Mouse (Mus musculus) MEL (cell line): ENCODE results near the gene Ddx21. TPM values are rescaled to one million over a fixed set of nuclear protein-coding genes. Genes with fewer than 3 reads are reported as not detected.
A peak's percentile ranks its signal among the peaks of the same experiment; 100 is the strongest.

ENCODE experiments used
- DNase-seq: peaks from one replicate; pipeline ENCODE4 v3.0.0; 2011; ENCODE audit warnings: low read depth, low spot score
- H3K27ac ChIP-seq: 2 replicates; pipeline ENCODE4 v1.5.1; 2012; ENCODE audit warnings: low read depth, mild to moderate bottlenecking, control low read depth, low read length, moderate library complexity; ENCODE audit not compliant: control insufficient read depth
- H3K27me3 ChIP-seq, 2 experiments: fragments of 150-350 bp in 1 of 2; sonication (generic) in 1 of 2; 2 replicates each; pipeline ENCODE4 v1.6.1; 2012; ENCODE audit warnings: low read length in 2 of 2, mild to moderate bottlenecking in 2 of 2, improper control_type of control experiment in 1 of 2, moderate library complexity in 1 of 2; ENCODE audit not compliant: insufficient read depth in 2 of 2, control insufficient read depth in 1 of 2
- H3K36me3 ChIP-seq, 2 experiments: 2 replicates each; pipeline ENCODE4 v1.6.1; 2012 to 2014; ENCODE audit warnings: low read length in 2 of 2, improper control_type of control experiment in 1 of 2, inconsistent platforms in 1 of 2, mild to moderate bottlenecking in 1 of 2; ENCODE audit not compliant: insufficient read depth in 2 of 2, control insufficient read depth in 1 of 2
- H3K4me1 ChIP-seq, 2 experiments: fragments of 150-350 bp in 1 of 2; sonication (generic) in 1 of 2; 2 replicates each; pipeline ENCODE4 v1.6.1; 2012; ENCODE audit warnings: low read length in 2 of 2, improper control_type of control experiment in 1 of 2, mild to moderate bottlenecking in 1 of 2; ENCODE audit not compliant: insufficient read depth in 2 of 2, control insufficient read depth in 1 of 2
- H3K4me3 ChIP-seq, 2 experiments: fragments of 150-350 bp in 1 of 2; sonication (generic) in 1 of 2; 2 replicates each; pipeline ENCODE4 v1.5.1; 2012; ENCODE audit warnings: low read depth in 2 of 2, low read length in 2 of 2, mild to moderate bottlenecking in 2 of 2, moderate library complexity in 2 of 2, control low read depth in 1 of 2, improper control_type of control experiment in 1 of 2; ENCODE audit not compliant: control insufficient read depth in 1 of 2, insufficient read depth in 1 of 2
- H3K79me2 ChIP-seq: 2 replicates; pipeline ENCODE4 v1.6.1; 2012; ENCODE audit warnings: mild to moderate bottlenecking, low read length, moderate library complexity; ENCODE audit not compliant: control insufficient read depth, poor library complexity, insufficient read depth
- H3K9ac ChIP-seq: 2 replicates; pipeline ENCODE4 v1.6.1; 2012; ENCODE audit warnings: low read depth, mild to moderate bottlenecking, control low read depth, low read length, moderate library complexity; ENCODE audit not compliant: control insufficient read depth, poor library complexity, severe bottlenecking
- H3K9me3 ChIP-seq: fragments of 150-350 bp; sonication (generic); replicated peaks from 2 replicates; pipeline ENCODE4 v1.6.1; 2012; ENCODE audit warnings: mild to moderate bottlenecking, low read length, improper control_type of control experiment, moderate library complexity; ENCODE audit not compliant: insufficient read depth
- BHLHE40 ChIP-seq: IDR thresholded peaks from 2 replicates; pipeline ENCODE4 v1.6.1; 2012; ENCODE audit warnings: low read depth, mild to moderate bottlenecking, inconsistent platforms, low read length, improper control_type of control experiment, borderline replicate concordance
- CTCF ChIP-seq, 3 experiments: IDR thresholded peaks in 2 of 3; conservative IDR thresholded peaks in 1 of 3; 2 replicates each; pipeline ENCODE4 v1.5.1; 2011 to 2012; ENCODE audit warnings: low read length in 3 of 3, low read depth in 2 of 3, mild to moderate bottlenecking in 2 of 3, improper control_type of control experiment in 1 of 3, inconsistent platforms in 1 of 3, mixed read lengths in 1 of 3, moderate library complexity in 1 of 3; ENCODE audit not compliant: control insufficient read depth in 1 of 3, insufficient read depth in 1 of 3, poor library complexity in 1 of 3, severe bottlenecking in 1 of 3
- E2F4 ChIP-seq: IDR thresholded peaks from 2 replicates; pipeline ENCODE4 v1.6.1; 2011; ENCODE audit warnings: low read depth, low read length, improper control_type of control experiment, borderline replicate concordance
- ELF1 ChIP-seq: IDR thresholded peaks from 2 replicates; pipeline ENCODE4 v1.6.1; 2014; ENCODE audit warnings: low read depth, mild to moderate bottlenecking, inconsistent platforms, low read length, improper control_type of control experiment, moderate library complexity
- EP300 ChIP-seq, 2 experiments: IDR thresholded peaks; 2 replicates each; pipeline ENCODE4 v1.6.1; 2011; ENCODE audit warnings: improper control_type of control experiment in 2 of 2, low read length in 2 of 2, low read depth in 1 of 2, mild to moderate bottlenecking in 1 of 2
- ETS1 ChIP-seq: IDR thresholded peaks from 2 replicates; pipeline ENCODE4 v1.6.1; 2012; ENCODE audit warnings: low read depth, mild to moderate bottlenecking, inconsistent platforms, low read length, improper control_type of control experiment, moderate library complexity
- GABPA ChIP-seq: IDR thresholded peaks from 2 replicates; pipeline ENCODE4 v1.6.1; 2012; ENCODE audit warnings: low read depth, mild to moderate bottlenecking, inconsistent platforms, low read length, improper control_type of control experiment, moderate library complexity
- GATA1 ChIP-seq: IDR thresholded peaks from 2 replicates; pipeline ENCODE4 v1.6.1; 2011; ENCODE audit warnings: low read depth, low read length, improper control_type of control experiment
- JUND ChIP-seq: IDR thresholded peaks from 2 replicates; pipeline ENCODE4 v1.6.1; 2011; ENCODE audit warnings: low read depth, mild to moderate bottlenecking, improper control_type of control experiment, low read length
- KAT2A ChIP-seq: conservative IDR thresholded peaks from 2 replicates; pipeline ENCODE4 v1.6.1; 2012; ENCODE audit warnings: low read depth, low read length, improper control_type of control experiment, inconsistent platforms
- MAFK ChIP-seq: IDR thresholded peaks from 2 replicates; pipeline ENCODE4 v1.6.1; 2011; ENCODE audit warnings: low read depth, mild to moderate bottlenecking, low read length, improper control_type of control experiment, borderline replicate concordance
- MAX ChIP-seq: IDR thresholded peaks from 2 replicates; pipeline ENCODE4 v1.6.1; 2011; ENCODE audit warnings: low read length, improper control_type of control experiment
- MAZ ChIP-seq: IDR thresholded peaks from 2 replicates; pipeline ENCODE4 v1.6.1; 2012; ENCODE audit warnings: low read depth, mild to moderate bottlenecking, inconsistent platforms, low read length, improper control_type of control experiment
- MEF2A ChIP-seq: IDR thresholded peaks from 2 replicates; pipeline ENCODE4 v1.6.1; 2014; ENCODE audit warnings: low read depth, mild to moderate bottlenecking, inconsistent platforms, low read length, improper control_type of control experiment; ENCODE audit not compliant: poor library complexity, insufficient replicate concordance, severe bottlenecking; ENCODE audit errors: extremely low read depth
- MYB ChIP-seq: IDR thresholded peaks from 2 replicates; pipeline ENCODE4 v1.6.1; 2011; ENCODE audit warnings: mild to moderate bottlenecking, low read depth, low read length, improper control_type of control experiment
- MYC ChIP-seq: IDR thresholded peaks from 2 replicates; pipeline ENCODE4 v1.6.1; 2011; ENCODE audit warnings: low read depth, mild to moderate bottlenecking, low read length, improper control_type of control experiment, moderate library complexity
- NELFE ChIP-seq: IDR thresholded peaks from 2 replicates; pipeline ENCODE4 v1.6.1; 2011; ENCODE audit warnings: low read depth, low read length, improper control_type of control experiment
- NRF1 ChIP-seq: IDR thresholded peaks from 2 replicates; pipeline ENCODE4 v1.6.1; 2014; ENCODE audit warnings: low read depth, mild to moderate bottlenecking, inconsistent platforms, low read length, improper control_type of control experiment, moderate library complexity; ENCODE audit not compliant: poor library complexity, insufficient read depth, severe bottlenecking
- POLR2AphosphoS2 ChIP-seq: IDR thresholded peaks from 2 replicates; pipeline ENCODE4 v1.6.1; 2011; ENCODE audit warnings: low read length, improper control_type of control experiment
- POLR2AphosphoS5 ChIP-seq: IDR thresholded peaks from 2 replicates; pipeline ENCODE4 v1.6.1; 2012; ENCODE audit warnings: low read depth, borderline replicate concordance, mild to moderate bottlenecking, inconsistent platforms, low read length, moderate library complexity, mixed read lengths
- RAD21 ChIP-seq: IDR thresholded peaks from 2 replicates; pipeline ENCODE4 v1.6.1; 2011; ENCODE audit warnings: mild to moderate bottlenecking, low read depth, low read length, improper control_type of control experiment
- SIN3A ChIP-seq: IDR thresholded peaks from 2 replicates; pipeline ENCODE4 v1.6.1; 2012; ENCODE audit warnings: low read length, improper control_type of control experiment, inconsistent platforms
- SMC3 ChIP-seq: IDR thresholded peaks from 2 replicates; pipeline ENCODE4 v1.6.1; 2011; ENCODE audit warnings: low read depth, low read length, improper control_type of control experiment
- TAL1 ChIP-seq: IDR thresholded peaks from 2 replicates; pipeline ENCODE4 v1.6.1; 2012; ENCODE audit warnings: mild to moderate bottlenecking, inconsistent platforms, low read length, moderate library complexity, mixed read lengths
- TBP ChIP-seq: IDR thresholded peaks from 2 replicates; pipeline ENCODE4 v1.8.0; 2011; ENCODE audit warnings: low read depth, low read length, improper control_type of control experiment
- TCF12 ChIP-seq: IDR thresholded peaks from 2 replicates; pipeline ENCODE4 v1.6.1; 2014; ENCODE audit warnings: low read depth, mild to moderate bottlenecking, inconsistent platforms, low read length, improper control_type of control experiment, moderate library complexity
- USF1 ChIP-seq: IDR thresholded peaks from 2 replicates; pipeline ENCODE4 v1.6.1; 2014; ENCODE audit warnings: low read depth, mild to moderate bottlenecking, inconsistent platforms, low read length, improper control_type of control experiment, moderate library complexity
- ZC3H11A ChIP-seq: IDR thresholded peaks from 2 replicates; pipeline ENCODE4 v1.6.1; 2012; ENCODE audit warnings: low read depth, mild to moderate bottlenecking, inconsistent platforms, low read length, improper control_type of control experiment
- ZKSCAN1 ChIP-seq: IDR thresholded peaks from 2 replicates; pipeline ENCODE4 v1.6.1; 2012; ENCODE audit warnings: low read depth, mild to moderate bottlenecking, inconsistent platforms, low read length, improper control_type of control experiment, moderate library complexity
- ZNF384 ChIP-seq: IDR thresholded peaks from 2 replicates; pipeline ENCODE4 v1.6.1; 2012; ENCODE audit warnings: low read depth, mild to moderate bottlenecking, inconsistent platforms, low read length, improper control_type of control experiment
- polyA plus RNA-seq, 2 experiments: library from polyadenylated mRNA; stranded (reverse) in 1 of 2; unstranded in 1 of 2; fragments of >175 nt in 1 of 2; fragments of >200 nt in 1 of 2; gene quantifications; 2 replicates each; pipeline versions ENCODE4 v1.2.1 to v1.2.4; 2012; ENCODE audit warnings: low replicate concordance in 2 of 2, low read depth in 1 of 2; ENCODE audit not compliant: insufficient read length in 2 of 2, insufficient read depth in 1 of 2, missing spikeins in 1 of 2
- total RNA-seq: library from RNA; depleted of rRNA; stranded (reverse); fragments of 300-350 nt; gene quantifications from 2 replicates; pipeline ENCODE4 v1.2.3, GENCODE M21; 2012

The Ddx21 gene
- total and polyA plus RNA-seq, 3 experiments, result 299 to 2,442 (median 386) TPM

DNA sequence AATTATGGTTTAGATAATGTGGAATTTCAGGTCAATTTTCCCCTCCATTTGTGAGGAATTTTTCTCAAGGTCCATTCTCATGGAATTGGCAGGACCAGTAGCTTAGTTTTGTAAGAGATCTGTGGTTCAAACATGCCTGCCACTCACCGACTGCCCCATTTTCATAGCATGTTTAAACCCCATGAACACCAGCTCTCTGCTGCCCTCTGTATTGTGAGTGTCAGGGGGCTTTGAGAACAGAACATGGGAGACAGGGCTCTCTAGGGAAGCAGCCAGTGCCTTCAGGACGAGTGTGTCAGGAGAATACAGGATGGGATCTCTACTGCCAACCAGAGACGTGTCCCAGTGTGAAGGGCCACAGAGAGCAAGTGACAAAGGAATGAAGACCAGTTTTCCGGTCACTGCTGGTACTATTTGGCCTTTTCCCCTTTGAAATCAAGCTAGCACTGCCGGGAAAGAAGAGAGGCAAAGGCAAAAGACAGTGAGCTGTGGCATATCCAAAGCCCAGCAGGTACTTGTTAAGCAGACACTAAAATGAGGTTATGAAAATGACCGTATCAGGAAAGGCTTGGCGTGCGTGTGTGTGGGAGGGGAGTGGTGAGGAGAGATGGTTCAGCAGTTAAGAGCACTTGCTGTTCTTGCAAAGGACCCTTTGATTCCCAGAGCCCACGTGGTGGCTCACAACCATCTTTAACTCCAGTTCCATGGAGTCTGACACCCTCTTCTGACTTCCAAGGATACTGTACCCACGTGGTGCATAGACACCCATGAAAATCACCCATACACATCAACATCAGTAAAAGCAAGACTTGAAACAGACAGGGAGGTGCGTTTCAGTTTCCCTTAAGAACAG is 46.1 kb downstream of the Ddx21 start (continued):
- TF ChIP-seq MAX (peak; percentile 74), SMC3 (peak; percentile 30; the same call in 1 of the 2 replicates), NELFE (peak; percentile 41), ZC3H11A (no peak), ELF1 (no peak), JUND (no peak), KAT2A (no peak), MAFK (no peak)
- TF ChIP-seq, all 39 proteins: peak for 10

DNA sequence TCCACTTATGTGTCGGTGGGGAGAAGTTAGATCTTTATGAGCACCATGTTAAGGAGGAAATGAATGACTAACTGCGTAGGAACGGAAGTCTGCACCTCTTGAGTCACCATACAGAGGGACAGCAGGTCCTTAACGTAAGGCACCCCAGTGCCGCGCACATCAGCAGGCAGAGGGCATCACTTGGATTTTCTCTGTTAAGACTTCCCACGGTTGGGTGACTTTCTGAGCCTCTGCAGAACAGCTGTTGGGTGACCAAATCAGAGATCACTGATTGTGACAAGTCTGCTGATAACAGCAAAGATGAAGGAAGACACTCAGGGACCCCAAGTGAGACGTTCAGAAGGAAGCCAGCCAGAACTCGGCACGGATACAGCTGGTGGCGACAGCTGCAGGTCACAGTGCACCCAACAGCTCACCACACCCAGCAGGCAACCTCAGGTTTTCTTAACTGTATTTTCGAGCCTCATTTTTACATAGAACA is 48.4 kb downstream of the Ddx21 start:
- peaks cover 0 to 25% of the 10 kb centered on the region in 2 experiments; a peak in 2 of 4 replicates for H3K36me3 ChIP-seq
- H3K4me1 ChIP-seq, result peaks cover 19 to 31% of the 10 kb centered on the region in 2 experiments
- no peaks in the 10 kb centered on the region for H3K9me3 ChIP-seq
- no peaks in the 10 kb centered on the region for H3K79me2 ChIP-seq
- peak overlapping the region; percentile 84 for H3K27ac ChIP-seq
- peak overlapping the region; percentile 50 to 51 for H3K4me3 ChIP-seq
- peak overlapping the region; percentile 52 for H3K9ac ChIP-seq
- no peaks in the 10 kb centered on the region for H3K27me3 ChIP-seq
- peak; percentile 91 for DNase-seq
- TF ChIP-seq RAD21, result 0 out of 2 replicates have a peak, but pooled peaks have one; percentile 0
- peak; percentile 65; the same call in 1 of the 2 replicates for TF ChIP-seq SIN3A
- peak; percentile 14; the same call in 1 of the 2 replicates for TF ChIP-seq ZC3H11A
- TF ChIP-seq MEF2A, result no peak
- TF ChIP-seq JUND, result no peak; the same call in 1 of the 2 replicates
- TF ChIP-seq MYC, result peak; percentile 30; the same call in 1 of the 2 replicates
- TF ChIP-seq NRF1, result 0 out of 2 replicates have a peak, but pooled peaks have one; percentile 16
- TF ChIP-seq USF1, result no peak
- TF ChIP-seq TBP, result no peak
- TF ChIP-seq MAFK, result peak; percentile 51; the same call in 1 of the 2 replicates
- no peak for TF ChIP-seq ZKSCAN1
- no peak for TF ChIP-seq POLR2AphosphoS5
- no peak for TF ChIP-seq E2F4
- peak; percentile 37; the same call in 1 of the 2 replicates for TF ChIP-seq NELFE
- TF ChIP-seq GABPA, result no peak
- no peak for TF ChIP-seq MAZ
- TF ChIP-seq MYB, result 0 out of 2 replicates have a peak, but pooled peaks have one; percentile 30
- peak; percentile 32; the same call in 1 of the 2 replicates for TF ChIP-seq MAX
- TF ChIP-seq KAT2A, result no peak
- TF ChIP-seq TCF12, result no peak; the same call in 1 of the 2 replicates
- peak; percentile 17; the same call in 1 of the 2 replicates for TF ChIP-seq ELF1
- TF ChIP-seq CTCF (IDR thresholded peaks at IDR 0.05 in 2 of 3, conservative IDR thresholded peaks at IDR 0.05 in 1 of 3; ENCODE audit: control insufficient read depth in 1 of 3, insufficient read depth in 1 of 3, low read depth in 2 of 3, low read length in 3 of 3, poor library complexity in 1 of 3, severe bottlenecking in 1 of 3), result no peak; a peak in 1 of 6 replicates
- TF ChIP-seq TAL1, result no peak
- no peak; the same call in none of the 2 replicates for TF ChIP-seq GATA1
- TF ChIP-seq POLR2AphosphoS2, result peak; percentile 48; the same call in 1 of the 2 replicates
- TF ChIP-seq BHLHE40, result peak; percentile 40; the same call in 1 of the 2 replicates
- peak; percentile 96 for TF ChIP-seq ETS1
- TF ChIP-seq EP300 (IDR thresholded peaks at IDR 0.05; ENCODE audit: low read depth in 1 of 2, low read length in 2 of 2), result peak; percentile 43 to 60; a peak in 3 of 4 replicates
- 0 out of 2 replicates have a peak, but pooled peaks have one; percentile 10 for TF ChIP-seq ZNF384
